Mouse (Mus musculus) limb, embryonic 10.5 days (tissue): Measurements from ENCODE around the gene Cd2ap. TPM values are rescaled to one million over a fixed set of nuclear protein-coding genes. Genes with fewer than 3 reads are reported as not detected.
"Not testable (repeated sequence)": the region's sequence is repeated elsewhere in the genome, so short reads cannot be mapped to it uniquely, and the experiment has no call there.

Source experiments
- DNase-seq: peaks from one replicate; pipeline ENCODE4 v3.0.0-alpha.2; 2017; ENCODE audit warnings: low spot score
- H3K27ac ChIP-seq: fragments of 300-500 bp; sonication (generic); 2 replicates; pipeline ENCODE4 v1.5.1; 2016; ENCODE audit warnings: mild to moderate bottlenecking
- H3K27me3 ChIP-seq: fragments of 300-500 bp; sonication (generic); 2 replicates; pipeline ENCODE4 v1.6.1; 2016; ENCODE audit warnings: low read depth, mild to moderate bottlenecking; ENCODE audit not compliant: poor library complexity, severe bottlenecking
- H3K36me3 ChIP-seq: fragments of 300-500 bp; sonication (generic); 2 replicates; pipeline ENCODE4 v1.6.1; 2016; ENCODE audit warnings: mild to moderate bottlenecking, moderate library complexity
- H3K4me1 ChIP-seq: fragments of 300-500 bp; sonication (generic); 2 replicates; pipeline ENCODE4 v1.6.1; 2016
- H3K4me3 ChIP-seq: fragments of 300-500 bp; sonication (generic); 2 replicates; pipeline ENCODE4 v1.5.1; 2016; ENCODE audit warnings: mild to moderate bottlenecking, moderate library complexity
- H3K9me3 ChIP-seq: fragments of 300-500 bp; sonication (generic); replicated peaks from 2 replicates; pipeline ENCODE4 v1.6.1; 2016; ENCODE audit warnings: mild to moderate bottlenecking
- WGBS: fragments of 180-500 bp; shearing (Covaris S2); methylation state at CpG from one replicate; pipeline ENCODE4 v1.1.7; 2016; 5-methylcytosine and 5-hydroxymethylcytosine counted together
- polyA plus RNA-seq: library from polyadenylated mRNA; unstranded; fragments of >200 nt; fragmentation: Nextera tagmentation; extraction: Ambion mirVana; gene quantifications from 2 replicates; pipeline ENCODE4 v1.2.1, GENCODE M21; 2016

Gene Cd2ap
- polyA plus RNA-seq = 14.9 and 15.9 TPM in 2 replicates

GRCm38 (mm10) chr17:42876001-42876903, at the start of gene Cd2ap:
Gene Cd2ap (minus strand): TSS chr17:42876665.
- peak; percentile 98 for DNase-seq
- no peaks in the 10 kb centered on the region for H3K9me3 ChIP-seq
- peaks cover 21% of the 10 kb centered on the region for H3K4me1 ChIP-seq
- under 1% methylated on average over 82 of the region's 94 CpGs for WGBS
- peak within 1 kb of the TSS; percentile 98 for H3K27ac ChIP-seq
- no peaks in the 10 kb centered on the region for H3K36me3 ChIP-seq
- peak within 1 kb of the TSS; percentile 91 for H3K4me3 ChIP-seq
- no peaks in the 10 kb centered on the region for H3K27me3 ChIP-seq

DNA sequence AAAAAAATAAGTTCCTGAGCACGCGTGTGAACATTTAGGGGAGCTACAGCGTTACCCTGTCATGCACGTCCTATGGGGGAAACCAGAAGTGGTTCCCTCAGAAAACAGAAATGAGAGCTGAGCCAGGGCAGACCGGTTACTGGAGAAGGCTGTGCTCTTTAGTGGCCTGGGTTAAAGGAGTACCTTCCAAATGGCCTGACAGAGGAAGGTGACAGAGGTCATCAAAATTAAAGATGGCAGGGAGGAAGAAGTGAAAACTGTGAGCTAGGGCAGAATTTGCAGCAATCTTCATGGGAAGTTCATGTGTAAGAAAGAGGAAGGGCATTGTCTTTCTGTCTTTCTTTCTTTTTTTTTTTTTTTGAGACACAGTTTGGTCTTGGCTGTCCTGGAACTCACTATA, 48.3 kb upstream of the Cd2ap start:
- Histone ChIP-seq H3K4me1 (no peaks in the 10 kb centered on the region), H3K27ac (no peak overlapping the region), H3K4me3 (no peak overlapping the region), H3K36me3 (no peaks in the 10 kb centered on the region), H3K9me3 (no peaks in the 10 kb centered on the region), H3K27me3 (no peaks in the 10 kb centered on the region)
- WGBS = 90% methylated on average over 5 of the region's 5 CpGs
- no peak for DNase-seq

- no peak overlapping the region for H3K27ac ChIP-seq
- no peak for DNase-seq
- H3K4me3 ChIP-seq = no peak overlapping the region
- 93% methylated on average over 9 of the region's 9 CpGs for WGBS
- no peaks in the 10 kb centered on the region for H3K4me1 ChIP-seq
- no peaks in the 10 kb centered on the region for H3K9me3 ChIP-seq
- H3K27me3 ChIP-seq = no peaks in the 10 kb centered on the region
- H3K36me3 ChIP-seq = no peaks in the 10 kb centered on the region
Measured at GRCm38 (mm10) chr17:42918810-42919209, 42.3 kb upstream of the Cd2ap start.

- no peaks in the 10 kb centered on the region for H3K9me3 ChIP-seq
- no peaks in the 10 kb centered on the region for H3K36me3 ChIP-seq
- H3K4me3 ChIP-seq = no peak overlapping the region
- no peak overlapping the region for H3K27ac ChIP-seq
- no peaks in the 10 kb centered on the region for H3K27me3 ChIP-seq
- no peak for DNase-seq
- WGBS = 87% methylated on average over 7 of the region's 7 CpGs
- H3K4me1 ChIP-seq = no peaks in the 10 kb centered on the region; the same call in 1 of the 2 replicates
Measured at GRCm38 (mm10) chr17:42914726-42915125, 38.3 kb upstream of the Cd2ap start.

DNA sequence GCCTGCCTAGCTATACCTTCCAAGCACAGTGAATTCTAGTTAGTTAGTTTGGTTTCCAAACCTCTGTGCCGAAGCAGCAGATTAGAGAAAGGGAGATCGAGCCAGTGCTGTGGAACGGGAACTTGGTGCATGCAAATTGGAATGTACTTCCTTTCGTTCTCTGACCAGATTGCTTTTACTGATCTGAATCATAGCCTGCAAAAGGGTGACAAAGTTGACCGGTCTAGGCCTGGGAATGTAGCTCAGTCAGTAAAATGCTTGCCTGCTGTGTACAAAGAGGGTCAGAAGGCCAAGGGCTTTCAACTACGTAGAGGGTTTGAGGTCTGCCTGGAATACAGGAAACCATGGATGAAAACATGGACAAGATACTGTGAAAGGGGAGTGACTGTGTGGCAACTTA, 35.7 kb upstream of the Cd2ap start:
- H3K9me3 ChIP-seq = no peaks in the 10 kb centered on the region
- no peak for DNase-seq
- H3K36me3 ChIP-seq = no peaks in the 10 kb centered on the region
- no peaks in the 10 kb centered on the region for H3K27me3 ChIP-seq
- H3K4me1 ChIP-seq = no peaks in the 10 kb centered on the region; the same call in 1 of the 2 replicates
- WGBS = 89% methylated on average over 6 of the region's 6 CpGs
- H3K4me3 ChIP-seq = no peak overlapping the region
- no peak overlapping the region for H3K27ac ChIP-seq

DNA sequence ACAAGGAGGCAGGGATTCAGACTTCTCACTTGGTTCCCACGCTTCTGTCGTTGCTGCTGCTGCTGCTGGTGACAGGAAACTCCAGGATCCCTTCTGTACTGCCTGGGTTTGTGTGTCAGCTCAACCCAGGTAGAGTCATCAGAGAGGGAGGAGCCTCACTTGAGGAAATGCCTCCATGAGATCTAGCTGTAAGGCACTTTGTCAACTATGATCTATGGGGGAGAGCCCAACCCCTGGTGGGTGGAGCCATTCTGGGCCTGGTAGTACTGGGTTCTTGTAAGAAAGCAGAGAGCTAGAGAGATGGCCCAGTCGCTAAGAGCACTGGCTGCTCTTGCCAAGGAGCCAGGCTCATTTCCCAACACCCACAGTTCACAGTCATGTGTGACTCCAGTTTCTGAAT, 34.0 kb upstream of the Cd2ap start:
- no peak for DNase-seq
- H3K9me3 ChIP-seq = no peaks in the 10 kb centered on the region
- no peak overlapping the region for H3K4me3 ChIP-seq
- no peaks in the 10 kb centered on the region; the same call in 1 of the 2 replicates for H3K4me1 ChIP-seq
- 78% methylated on average over 3 of the region's 3 CpGs for WGBS
- H3K27me3 ChIP-seq = no peaks in the 10 kb centered on the region
- no peaks in the 10 kb centered on the region for H3K36me3 ChIP-seq
- no peak overlapping the region for H3K27ac ChIP-seq

DNA sequence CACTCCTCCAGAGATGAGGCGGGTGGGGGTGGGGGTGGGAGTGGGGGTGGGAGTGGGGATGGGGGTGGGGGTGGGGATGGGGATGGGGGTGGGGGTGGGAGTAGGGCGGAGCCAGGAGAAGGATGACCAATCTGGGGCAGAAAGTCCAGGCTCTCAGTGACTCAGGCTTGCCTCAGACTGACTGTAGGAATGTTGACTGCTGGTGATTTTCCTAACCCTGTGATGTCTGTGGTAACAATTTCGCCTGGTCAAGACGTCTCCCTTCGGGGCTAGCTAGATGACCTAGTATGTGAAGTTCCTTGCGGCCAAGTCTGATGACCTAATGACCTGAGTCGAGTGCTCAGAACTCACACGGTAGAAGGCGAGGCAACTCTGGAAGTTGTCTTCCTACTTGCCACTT, 32.9 kb upstream of the Cd2ap start:
- Histone ChIP-seq H3K9me3 (no peaks in the 10 kb centered on the region), H3K4me1 (no peaks in the 10 kb centered on the region; the same call in 1 of the 2 replicates), H3K27ac (no peak overlapping the region), H3K27me3 (no peaks in the 10 kb centered on the region), H3K4me3 (no peak overlapping the region), H3K36me3 (no peaks in the 10 kb centered on the region)
- WGBS = 75% methylated on average over 9 of the region's 9 CpGs
- DNase-seq = no peak

DNA sequence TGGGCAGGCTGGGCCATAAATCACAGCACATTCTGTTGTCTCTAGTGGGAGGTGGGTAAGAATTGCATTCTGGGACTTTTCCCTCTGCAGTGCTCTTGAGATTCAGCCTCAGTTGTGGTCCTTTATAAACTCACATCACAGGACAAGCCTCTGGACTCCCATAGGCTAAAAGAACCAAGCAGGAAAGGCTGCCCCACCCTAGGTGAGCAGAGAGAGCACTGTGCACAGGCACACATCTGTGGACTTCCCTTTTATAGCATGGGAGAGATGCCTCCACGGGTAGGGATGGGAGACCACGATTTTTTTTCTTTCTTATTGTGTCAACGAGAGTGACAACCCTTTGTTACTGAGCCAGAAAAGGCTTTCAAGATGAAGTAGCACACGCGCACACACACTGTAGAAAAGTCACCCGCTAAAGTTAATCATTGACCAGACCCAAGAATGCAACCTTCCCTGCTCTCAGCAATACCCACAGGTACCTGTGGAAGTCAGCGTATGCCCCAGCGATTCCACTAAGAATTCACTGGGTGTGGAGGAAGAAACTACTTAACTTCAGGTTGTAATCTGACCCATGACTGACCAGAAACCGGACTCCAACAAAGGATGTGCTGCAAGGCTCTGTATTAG, 32.4 kb upstream of the Cd2ap start:
- Histone ChIP-seq H3K27me3 (no peaks in the 10 kb centered on the region), H3K9me3 (no peaks in the 10 kb centered on the region), H3K4me3 (no peak overlapping the region), H3K27ac (no peak overlapping the region), H3K36me3 (no peaks in the 10 kb centered on the region), H3K4me1 (peaks cover 3% of the 10 kb centered on the region; the same call in 1 of the 2 replicates)
- 74% methylated on average over 9 of the region's 9 CpGs for WGBS
- no peak for DNase-seq

DNA sequence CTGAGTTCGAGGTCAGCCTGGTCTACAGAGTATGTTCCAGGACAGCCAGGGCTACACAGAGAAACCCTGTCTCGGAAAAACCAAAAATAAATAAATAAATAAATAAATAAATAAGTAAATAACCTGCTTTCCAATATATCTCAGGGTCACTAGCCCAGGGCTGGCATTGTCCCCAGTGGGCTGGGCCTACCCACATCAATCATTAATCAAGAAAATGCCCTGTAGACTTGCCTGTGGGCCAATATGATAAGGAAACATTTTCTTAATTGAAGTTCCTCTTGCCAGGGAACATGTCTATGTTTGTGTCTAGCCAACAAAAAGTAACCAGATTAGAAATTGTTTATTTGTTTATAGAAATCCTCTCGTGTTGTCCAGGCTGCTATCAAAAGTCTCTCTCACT, 31.7 kb upstream of the Cd2ap start:
- Histone ChIP-seq H3K9me3 (no peaks in the 10 kb centered on the region), H3K4me1 (peaks cover 5% of the 10 kb centered on the region; the same call in 1 of the 2 replicates), H3K27ac (no peak overlapping the region), H3K36me3 (no peaks in the 10 kb centered on the region), H3K27me3 (no peaks in the 10 kb centered on the region), H3K4me3 (no peak overlapping the region)
- DNase-seq = no peak
- 93% methylated on average over 3 of the region's 3 CpGs for WGBS

DNA sequence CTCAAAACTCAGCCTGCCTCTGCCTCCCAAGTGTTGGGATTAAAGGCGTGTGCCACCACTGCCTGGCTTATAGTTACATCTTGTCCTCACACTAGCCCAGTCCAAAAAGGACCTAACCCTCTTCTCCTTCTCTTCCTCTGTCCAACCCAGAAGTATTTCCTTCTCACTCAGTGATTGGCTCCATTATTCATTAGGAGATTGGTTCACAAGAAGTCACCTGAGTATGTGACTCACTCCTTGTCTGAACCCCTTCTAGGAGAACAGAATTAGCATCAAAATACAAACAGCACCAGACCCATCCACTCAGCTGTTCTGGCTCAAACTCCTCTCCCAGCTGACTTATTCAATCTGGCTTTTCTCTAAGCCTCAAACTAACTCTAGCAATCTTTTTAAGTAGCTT, 30.0 kb upstream of the Cd2ap start:
- not testable (repeated sequence) for H3K27me3 ChIP-seq, DNase-seq, H3K4me1 ChIP-seq, H3K4me3 ChIP-seq, H3K9me3 ChIP-seq, H3K36me3 ChIP-seq, H3K27ac ChIP-seq
- 81% methylated on average over 1 of the region's 1 CpGs for WGBS

DNA sequence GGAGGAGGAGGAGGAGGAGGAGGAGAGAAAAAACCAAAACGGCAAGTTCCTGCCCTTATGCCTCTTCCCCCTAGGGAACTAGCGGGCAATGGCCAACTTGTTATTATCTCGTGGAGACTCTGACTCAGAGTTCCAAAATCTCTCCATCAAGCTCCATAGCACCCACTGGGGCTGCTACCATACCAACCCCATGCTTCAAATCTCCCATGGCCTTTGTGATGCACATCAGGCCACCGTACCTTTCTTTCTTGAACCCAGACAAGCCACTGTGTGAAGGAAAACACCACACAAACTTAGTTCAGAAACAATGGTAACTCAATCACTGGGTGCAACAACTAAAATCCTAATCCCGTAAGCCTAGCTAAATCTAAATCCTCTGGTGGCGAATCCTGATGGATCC, 29.5 kb upstream of the Cd2ap start:
- Histone ChIP-seq H3K4me3 (no peak overlapping the region), H3K27me3 (no peaks in the 10 kb centered on the region), H3K9me3 (no peaks in the 10 kb centered on the region), H3K27ac (no peak overlapping the region), H3K4me1 (peaks cover 5% of the 10 kb centered on the region; the same call in 1 of the 2 replicates), H3K36me3 (no peaks in the 10 kb centered on the region)
- 87% methylated on average over 6 of the region's 6 CpGs for WGBS
- DNase-seq = no peak

- no peak overlapping the region for H3K27ac ChIP-seq
- no peaks in the 10 kb centered on the region for H3K9me3 ChIP-seq
- no peak overlapping the region for H3K4me3 ChIP-seq
- DNase-seq = no peak
- no peaks in the 10 kb centered on the region for H3K36me3 ChIP-seq
- 59% methylated on average over 2 of the region's 2 CpGs for WGBS
- 0 out of 2 replicates have a peak, but pooled peaks cover 5% of the 10 kb centered on the region for H3K4me1 ChIP-seq
- no peaks in the 10 kb centered on the region for H3K27me3 ChIP-seq
Measured at GRCm38 (mm10) chr17:42900795-42901194, 24.3 kb upstream of the Cd2ap start.

DNA sequence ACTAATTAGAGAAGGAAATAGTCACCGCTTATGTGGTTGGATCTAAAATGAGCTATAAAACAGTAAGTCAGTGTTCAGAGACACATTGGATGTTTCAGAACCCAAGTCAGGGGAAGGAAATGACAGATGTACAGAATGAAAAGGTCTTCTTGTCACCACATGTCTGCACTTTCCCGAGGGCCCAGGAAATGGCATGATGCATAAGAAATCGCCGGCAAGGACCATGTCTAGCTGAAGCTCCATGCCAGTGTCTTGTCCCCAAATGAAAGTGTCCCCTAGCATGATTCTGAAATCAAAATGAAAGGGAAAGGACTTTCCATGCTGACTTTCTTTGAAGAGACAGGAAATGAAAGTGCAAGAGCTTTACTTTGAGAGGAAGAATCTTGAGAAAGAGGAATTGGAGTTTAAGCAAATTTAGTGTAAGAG, 10.8 kb upstream of the Cd2ap start:
- Histone ChIP-seq H3K9me3 (no peaks in the 10 kb centered on the region), H3K36me3 (no peaks in the 10 kb centered on the region), H3K27me3 (no peaks in the 10 kb centered on the region), H3K4me1 (no peaks in the 10 kb centered on the region), H3K27ac (no peak overlapping the region), H3K4me3 (no peak overlapping the region)
- 89% methylated on average over 4 of the region's 4 CpGs for WGBS
- no peak for DNase-seq
